Mouse (Mus musculus) layer of hippocampus, adult 2 months (tissue): Measurements from ENCODE around the gene Dlg2. TPM values are rescaled to one million over a fixed set of nuclear protein-coding genes. Genes with fewer than 3 reads are reported as not detected.

ENCODE experiments used
- DNase-seq, 2 experiments: peaks; one replicate each; pipeline ENCODE4 v3.0.0; 2022; ENCODE audit warnings: low spot score in 2 of 2
- H3K27ac ChIP-seq: fragments of 200-600 bp; 2 replicates; pipeline ENCODE4 v1.8.1; 2022
- H3K4me3 ChIP-seq: fragments of 200-600 bp; 2 replicates; pipeline ENCODE4 v1.8.1; 2022; ENCODE audit warnings: mild to moderate bottlenecking
- CTCF ChIP-seq: fragments of 200-600 bp; conservative IDR thresholded peaks from 2 replicates; pipeline ENCODE4 v1.8.1; 2022; ENCODE audit warnings: antibody characterized with exemption, mild to moderate bottlenecking, moderate library complexity
- total RNA-seq, 2 experiments: library from RNA; stranded (reverse); gene quantifications; 2 replicates each; pipeline ENCODE4 v1.2.3; 2021

Gene Dlg2
- total RNA-seq, 2 experiments from 2014 or later = 248 to 256 TPM

- no peak for TF ChIP-seq CTCF
- no peak overlapping the region for H3K27ac ChIP-seq
- H3K4me3 ChIP-seq = no peak overlapping the region
- no peak for DNase-seq
Observed at GRCm38 (mm10) chr7:90460330-90460729, 16.1 kb upstream of the Dlg2 start.

GRCm38 (mm10) chr7:90460930-90461329 lies 15.5 kb upstream of the Dlg2 start:
- DNase-seq = no peak
- Histone ChIP-seq H3K4me3 (no peak overlapping the region), H3K27ac (no peak overlapping the region)
- peak; percentile 66 for TF ChIP-seq CTCF

GRCm38 (mm10) chr7:90461441-90461840 lies 15.0 kb upstream of the Dlg2 start:
- no peak for TF ChIP-seq CTCF
- H3K27ac ChIP-seq = no peak overlapping the region
- no peak for DNase-seq
- no peak overlapping the region for H3K4me3 ChIP-seq

- no peak overlapping the region for H3K4me3 ChIP-seq
- no peak for TF ChIP-seq CTCF
- no peak for DNase-seq
- no peak overlapping the region for H3K27ac ChIP-seq
Observed at GRCm38 (mm10) chr7:90473511-90473910, 3.0 kb upstream of the Dlg2 start.

GRCm38 (mm10) chr7:90475793-90476312 lies 619 bp upstream of the Dlg2 start, which contains the start of gene Tmem126b:
Gene Tmem126b (minus strand): TSS chr7:90476001.
- Histone ChIP-seq H3K27ac (peak within 1 kb of the TSS; percentile 98), H3K4me3 (peak within 1 kb of the TSS; percentile 66)
- no peak for TF ChIP-seq CTCF
- DNase-seq = peak; percentile 99

GRCm38 (mm10) chr7:90482607-90483006 lies 6.1 kb downstream of the Dlg2 start:
- no peak overlapping the region for H3K27ac ChIP-seq
- DNase-seq = no peak
- no peak for TF ChIP-seq CTCF
- H3K4me3 ChIP-seq = no peak overlapping the region

- no peak overlapping the region for H3K27ac ChIP-seq
- no peak overlapping the region for H3K4me3 ChIP-seq
- peak; percentile 78 for TF ChIP-seq CTCF
- peak in 1 of 2 experiments; percentile 12 for DNase-seq
Observed at GRCm38 (mm10) chr7:90508124-90508523, 31.7 kb downstream of the Dlg2 start.

- no peak overlapping the region for H3K27ac ChIP-seq
- TF ChIP-seq CTCF = peak; percentile 76
- H3K4me3 ChIP-seq = no peak overlapping the region
- DNase-seq = peak; percentile 15 to 17
Observed at GRCm38 (mm10) chr7:90512293-90512692, 35.8 kb downstream of the Dlg2 start.

- no peak overlapping the region for H3K4me3 ChIP-seq
- peak; percentile 53 to 64 for DNase-seq
- TF ChIP-seq CTCF = no peak
- H3K27ac ChIP-seq = peak overlapping the region; percentile 64
Observed at GRCm38 (mm10) chr7:90539481-90540402, 63.3 kb downstream of the Dlg2 start.

- Histone ChIP-seq H3K4me3 (no peak overlapping the region), H3K27ac (no peak overlapping the region)
- no peak for DNase-seq
- no peak for TF ChIP-seq CTCF
Observed at GRCm38 (mm10) chr7:90540811-90541323, 64.4 kb downstream of the Dlg2 start.

- Histone ChIP-seq H3K4me3 (no peak overlapping the region), H3K27ac (no peak overlapping the region)
- TF ChIP-seq CTCF = no peak
- no peak for DNase-seq
Observed at GRCm38 (mm10) chr7:90553399-90553798, 76.9 kb downstream of the Dlg2 start.

GRCm38 (mm10) chr7:90554421-90554820 lies 77.9 kb downstream of the Dlg2 start:
- TF ChIP-seq CTCF = no peak
- H3K27ac ChIP-seq = no peak overlapping the region
- no peak overlapping the region for H3K4me3 ChIP-seq
- DNase-seq = no peak

- TF ChIP-seq CTCF = no peak
Observed at GRCm38 (mm10) chr7:90569130-90569529, 92.7 kb downstream of the Dlg2 start.

GRCm38 (mm10) chr7:90587795-90588194 lies 111.3 kb downstream of the Dlg2 start:
- no peak for TF ChIP-seq CTCF
- no peak overlapping the region for H3K27ac ChIP-seq
- no peak overlapping the region for H3K4me3 ChIP-seq
- DNase-seq = no peak

More at GRCm38 (mm10) chr7:90569130-90569529, 92.7 kb downstream of the Dlg2 start:
- no peak overlapping the region for H3K27ac ChIP-seq
- DNase-seq = no peak
- no peak overlapping the region for H3K4me3 ChIP-seq
